Mouse (Mus musculus): ENCODE measurements at regions not wholly inside any gene's neighbourhood (a gene's known extent, or its start where the extent isn't known, plus 50 kb on each side); places are given as distances from the start of the nearest gene placed in this dataset.
A peak's percentile ranks its signal among the peaks of the same experiment; 100 is the strongest.

GRCm38 (mm10) chr15:96521125-96521455 is 60.4 kb upstream of the Scaf11 start:
- no peak for DNase-seq (ENCODE audit: low spot score in 2 of 2)
- intact Hi-C loops (cut with DNase I), result no loop called here

GRCm38 (mm10) chr15:96520412-96521124 is 59.9 kb upstream of the Scaf11 start:
- intact Hi-C loops (cut with DNase I), result no loop called here
- DNase-seq (ENCODE audit: low spot score in 2 of 2), result peak; percentile 11 to 12

- intact Hi-C loops (cut with DNase I), result no loop called here
- no peak for DNase-seq (ENCODE audit: low spot score in 2 of 2)
These were observed 57.5 kb upstream of the Scaf11 start for GRCm38 (mm10) chr15:96518156-96518555.

GRCm38 (mm10) chr15:96515620-96516019 is 55.0 kb upstream of the Scaf11 start:
- no peak for DNase-seq (ENCODE audit: low spot score in 2 of 2)
- intact Hi-C loops (cut with DNase I), result no loop called here

GRCm38 (mm10) chr15:96512636-96513035 is 52.0 kb upstream of the Scaf11 start:
- intact Hi-C loops (cut with DNase I), result no loop called here
- DNase-seq (ENCODE audit: low spot score in 2 of 2), result peak in 1 of 2 experiments; percentile 11

Measured in left cerebral cortex, postnatal 36 days (tissue).